Mouse (Mus musculus) kidney, adult 9 months (tissue): ENCODE data around the gene Olfr1512.
"Not testable (repeated sequence)": the region's sequence is repeated elsewhere in the genome, so short reads cannot be mapped to it uniquely, and the experiment has no call there.

Source experiments
- DNase-seq: peaks from one replicate; pipeline ENCODE4 v3.0.0; 2022

Olfr1512 gene

DNA sequence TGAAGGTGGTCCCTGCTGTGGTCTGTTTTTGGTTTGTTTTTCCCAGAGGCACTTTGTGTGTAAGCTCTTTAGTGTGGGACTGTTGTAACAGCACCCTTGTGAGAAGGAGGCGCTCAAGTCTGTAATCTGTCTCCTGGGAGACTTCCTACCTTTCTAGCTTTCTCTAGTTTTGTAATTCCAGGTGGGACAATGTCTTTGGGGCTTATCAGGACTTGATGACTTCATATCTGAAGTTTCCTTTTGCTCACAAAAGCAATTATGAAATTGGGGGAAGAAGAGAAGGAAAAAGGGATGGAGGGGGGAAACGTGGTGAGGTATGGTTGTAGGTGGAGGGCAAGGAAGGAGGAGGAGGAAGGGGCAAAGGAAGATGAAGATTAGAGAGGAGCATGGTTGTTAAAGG is at the start of gene Olfr1512:
TSS of gene Olfr1512 (minus strand) at position 101 of the 400 bp plus-strand sequence.
- DNase-seq, result no peak

DNA sequence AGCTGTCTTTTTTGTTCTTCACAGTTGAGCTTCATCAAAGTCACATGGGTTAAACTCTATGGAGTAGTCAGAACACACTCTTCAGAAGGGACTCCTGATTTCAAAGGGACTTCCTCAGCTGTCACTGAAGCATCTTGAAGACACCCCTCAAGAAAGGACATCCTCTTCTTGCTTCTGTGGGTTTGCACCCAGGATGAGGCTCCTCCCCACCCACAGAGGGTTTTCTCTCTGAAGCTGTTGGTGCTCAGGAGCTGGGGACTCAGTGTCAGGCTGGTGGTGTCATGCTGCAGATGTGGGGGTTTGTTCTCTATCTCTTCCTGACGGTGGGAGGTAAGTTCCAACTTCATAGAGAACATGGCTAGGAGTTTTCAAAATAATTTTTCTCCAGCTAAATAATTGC is 48.7 kb upstream of the Olfr1512 start:
- no peak for DNase-seq

DNA sequence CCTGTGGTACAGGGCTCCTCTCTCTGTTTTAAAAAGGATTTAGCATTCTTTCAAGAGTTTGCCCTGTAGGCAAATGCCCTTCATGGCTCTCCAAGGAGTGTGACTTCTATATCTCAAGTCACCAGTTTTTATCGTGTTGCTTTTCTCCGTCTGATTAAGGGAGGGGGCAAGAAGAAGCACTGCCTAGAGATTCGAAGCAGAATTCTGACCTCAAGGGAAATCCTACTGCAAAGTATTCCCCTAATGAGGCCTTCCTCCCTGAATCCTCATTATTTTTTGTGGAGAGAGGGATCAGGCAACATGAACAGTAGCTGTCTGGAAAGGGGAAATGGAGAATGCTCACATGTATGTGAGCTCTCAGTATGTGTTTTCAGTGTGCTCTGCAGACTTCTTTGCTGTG is 35.3 kb upstream of the Olfr1512 start, which contains the start of gene Olfr1510:
TSS of gene Olfr1510 (minus strand) at position 101 of the 400 bp plus-strand sequence.
- no peak for DNase-seq

DNA sequence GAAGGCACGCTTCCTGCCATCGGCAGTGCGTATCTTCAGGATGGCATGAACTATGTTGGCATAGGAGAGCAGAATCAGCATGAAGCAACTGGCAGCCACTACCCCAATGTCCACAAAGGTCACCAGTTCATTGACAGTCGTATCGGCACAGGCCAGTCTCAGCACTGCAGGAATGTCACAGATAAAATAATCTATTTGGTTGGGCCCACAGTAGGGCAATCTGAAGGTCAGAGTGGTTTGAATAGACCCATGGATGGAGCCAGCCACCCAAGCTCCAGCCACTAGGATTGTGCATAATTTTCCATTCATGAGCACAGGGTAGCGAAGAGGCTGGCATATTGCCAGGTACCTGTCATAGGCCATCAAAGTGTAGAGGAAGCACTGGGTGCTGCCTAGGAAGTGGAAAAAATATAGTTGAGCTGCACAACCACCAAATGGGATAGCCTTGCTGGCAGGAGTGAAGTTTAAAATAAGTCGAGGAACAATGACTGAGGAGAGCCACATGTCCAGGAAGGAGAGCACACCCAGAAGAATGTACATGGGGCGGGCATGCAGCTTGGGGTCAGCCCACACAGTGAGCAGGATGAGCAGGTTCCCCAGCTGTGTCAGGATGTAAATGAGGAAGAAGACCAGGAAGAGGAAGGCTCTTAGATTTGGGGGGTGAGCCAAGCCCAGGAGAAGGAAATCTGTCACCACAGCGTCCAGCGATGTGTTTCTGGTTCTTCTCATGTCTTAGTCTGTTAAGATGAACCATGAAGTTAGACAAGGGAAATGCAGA is 31.4 kb upstream of the Olfr1512 start:
- DNase-seq, result not testable (repeated sequence)

DNA sequence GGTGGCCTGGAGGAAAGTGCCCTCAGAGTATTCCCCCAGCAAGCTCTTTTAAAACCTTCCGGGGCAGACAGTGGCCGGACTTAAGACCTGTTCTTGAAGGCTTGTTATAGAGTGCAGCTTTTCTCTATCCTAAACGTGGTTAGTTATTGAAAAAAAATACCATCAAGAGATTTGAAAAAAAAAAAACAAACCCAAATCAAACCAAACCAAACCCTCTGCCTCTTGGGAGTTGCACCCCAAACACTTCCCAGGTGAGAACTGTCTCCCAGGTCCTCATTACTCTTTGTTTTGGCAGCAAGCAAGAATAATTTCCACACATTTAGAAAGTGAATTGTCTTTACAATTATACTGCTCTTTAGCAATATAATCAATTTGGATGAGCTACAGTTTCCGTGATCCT is 18.3 kb upstream of the Olfr1512 start, which contains the start of gene Olfr1511:
TSS of gene Olfr1511 (minus strand) at position 101 of the 400 bp plus-strand sequence.
- DNase-seq, result no peak

DNA sequence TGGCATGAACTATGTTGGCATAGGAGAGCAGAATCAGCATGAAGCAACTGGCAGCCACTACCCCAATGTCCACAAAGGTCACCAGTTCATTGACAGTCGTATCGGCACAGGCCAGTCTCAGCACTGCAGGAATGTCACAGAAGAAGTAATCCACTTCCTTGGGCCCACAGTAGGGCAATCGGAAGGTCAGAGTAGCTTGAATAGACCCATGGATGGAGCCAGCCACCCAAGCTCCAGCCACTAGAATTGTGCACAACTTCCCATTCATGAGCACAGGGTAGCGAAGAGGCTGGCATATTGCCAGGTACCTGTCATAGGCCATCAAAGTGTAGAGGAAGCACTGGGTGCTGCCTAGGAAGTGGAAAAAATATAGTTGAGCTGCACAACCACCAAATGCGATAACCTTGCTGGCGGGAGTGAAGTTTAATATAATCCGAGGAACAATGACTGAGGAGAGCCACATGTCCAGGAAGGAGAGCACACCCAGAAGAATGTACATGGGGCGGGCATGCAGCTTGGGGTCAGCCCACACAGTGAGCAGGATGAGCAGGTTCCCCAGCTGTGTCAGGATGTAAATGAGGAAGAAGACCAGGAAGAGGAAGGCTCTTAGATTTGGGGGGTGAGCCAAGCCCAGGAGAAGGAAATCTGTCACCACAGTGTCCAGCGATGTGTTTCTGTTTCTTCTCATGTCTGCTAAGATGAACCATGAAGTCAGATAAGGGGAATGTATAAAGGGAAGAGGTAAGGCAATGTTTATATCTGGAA is 11.3 kb upstream of the Olfr1512 start:
- not testable (repeated sequence) for DNase-seq

DNA sequence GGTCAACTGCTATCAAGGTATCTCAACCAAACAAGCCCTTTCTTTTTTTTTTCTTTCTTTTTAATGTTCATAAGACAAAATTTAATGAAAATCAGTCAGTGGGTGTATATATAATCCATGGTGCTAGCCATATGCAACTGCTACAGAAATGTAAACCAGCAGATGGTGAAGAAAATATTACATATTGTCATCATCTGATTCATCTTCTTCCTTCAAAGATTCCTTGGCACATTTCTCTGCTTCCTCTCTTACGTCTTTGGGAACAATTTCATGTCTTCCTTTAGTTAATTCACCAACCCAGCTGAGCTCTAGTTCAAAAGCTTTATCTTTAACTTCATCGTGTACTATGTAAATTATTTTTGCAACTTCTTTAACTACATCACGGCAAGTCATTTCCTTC is 10.2 kb downstream of the Olfr1512 start:
- no peak for DNase-seq

DNA sequence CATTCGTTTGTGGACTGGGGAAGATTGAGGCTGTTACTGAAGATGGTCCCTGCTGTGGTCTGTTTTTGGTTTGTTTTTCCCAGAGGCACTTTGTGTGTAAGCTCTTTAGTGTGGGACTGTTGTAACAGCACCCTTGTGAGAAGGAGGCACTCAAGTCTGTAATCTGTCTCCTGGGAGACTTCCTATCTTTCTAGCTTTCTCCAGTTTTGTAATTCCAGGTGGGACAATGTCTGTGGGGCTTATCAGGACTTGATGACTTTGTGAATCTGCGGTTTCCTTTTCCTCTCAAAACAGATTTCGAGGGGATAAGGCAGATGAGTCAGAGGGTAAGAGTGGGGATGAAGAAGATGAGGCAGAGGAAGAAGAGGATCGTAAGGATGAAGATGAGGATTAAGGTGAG is 22.7 kb downstream of the Olfr1512 start, which contains the start of gene Olfr1513:
TSS of gene Olfr1513 (minus strand) at position 101 of the 400 bp plus-strand sequence.
- no peak for DNase-seq

DNA sequence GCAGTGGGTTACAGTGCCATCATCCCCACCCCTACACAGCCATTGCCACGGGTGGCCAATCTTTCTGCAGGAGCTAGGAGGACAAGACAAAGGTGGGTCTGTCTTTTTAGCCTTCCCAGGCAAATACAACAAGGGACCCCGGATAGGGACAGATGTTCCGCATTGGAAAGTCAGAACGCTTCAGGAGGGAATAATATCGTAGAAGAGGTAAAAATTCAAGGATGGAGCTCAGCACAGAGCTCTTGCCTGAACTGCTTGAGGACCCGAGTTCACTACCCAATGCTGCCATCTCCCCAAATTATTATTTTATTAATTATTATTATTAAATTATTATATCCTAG is 39.5 kb downstream of the Olfr1512 start:
- DNase-seq, result no peak

DNA sequence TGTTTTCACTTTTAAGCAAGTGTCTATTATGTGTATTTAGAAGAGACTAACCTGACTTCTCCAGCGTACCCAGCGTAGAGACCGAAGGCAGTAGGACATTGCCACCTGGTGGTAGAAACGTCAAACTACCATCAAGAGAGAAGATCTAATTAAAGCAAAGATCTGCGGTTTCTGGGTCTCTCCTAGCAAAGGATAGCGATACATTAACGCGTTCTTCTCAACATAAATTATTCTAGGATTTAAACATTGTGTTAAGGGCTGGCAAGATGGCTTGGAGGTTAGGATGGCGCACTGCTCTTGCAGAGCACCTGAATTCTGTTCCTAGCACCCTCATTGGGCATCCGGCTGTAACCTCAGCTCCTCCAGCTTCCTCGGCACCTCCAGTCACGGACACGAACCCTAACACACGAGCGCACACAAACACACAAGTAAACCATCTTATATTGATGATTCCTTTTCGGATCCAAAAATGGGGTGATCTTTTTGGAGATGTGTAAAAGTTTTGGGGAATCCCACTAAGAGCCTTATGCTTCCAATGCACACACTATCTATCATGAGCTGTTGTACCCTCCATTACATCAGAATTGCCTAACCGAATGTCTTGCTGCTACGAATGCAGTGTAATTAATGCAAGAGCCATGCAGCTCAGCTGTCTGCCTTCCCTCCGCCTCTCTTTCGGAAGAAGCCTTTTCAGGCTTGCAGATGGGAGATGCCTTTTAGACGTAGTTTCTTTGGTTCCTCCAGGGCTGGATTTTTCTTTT is 40.0 kb downstream of the Olfr1512 start:
- DNase-seq, result peak; percentile 79

DNA sequence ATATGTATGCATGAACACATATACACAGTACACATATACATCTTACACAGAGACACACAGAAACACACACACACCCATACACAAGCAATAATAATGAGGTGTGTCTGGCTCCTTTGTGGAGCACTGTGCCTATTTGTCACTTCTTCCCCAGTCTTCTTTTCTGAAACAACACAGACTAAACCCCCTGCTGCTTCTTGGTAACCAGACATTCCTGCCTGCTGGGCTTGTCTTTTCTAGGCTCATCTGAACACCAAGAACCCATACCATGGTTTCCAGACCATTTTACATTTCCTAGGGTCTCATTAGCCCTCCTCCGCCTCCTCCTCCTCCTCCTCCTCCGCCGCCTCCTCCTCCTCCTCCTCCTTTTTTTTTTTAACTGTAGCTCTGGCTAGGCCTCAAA is 46.8 kb downstream of the Olfr1512 start:
- DNase-seq, result no peak

DNA sequence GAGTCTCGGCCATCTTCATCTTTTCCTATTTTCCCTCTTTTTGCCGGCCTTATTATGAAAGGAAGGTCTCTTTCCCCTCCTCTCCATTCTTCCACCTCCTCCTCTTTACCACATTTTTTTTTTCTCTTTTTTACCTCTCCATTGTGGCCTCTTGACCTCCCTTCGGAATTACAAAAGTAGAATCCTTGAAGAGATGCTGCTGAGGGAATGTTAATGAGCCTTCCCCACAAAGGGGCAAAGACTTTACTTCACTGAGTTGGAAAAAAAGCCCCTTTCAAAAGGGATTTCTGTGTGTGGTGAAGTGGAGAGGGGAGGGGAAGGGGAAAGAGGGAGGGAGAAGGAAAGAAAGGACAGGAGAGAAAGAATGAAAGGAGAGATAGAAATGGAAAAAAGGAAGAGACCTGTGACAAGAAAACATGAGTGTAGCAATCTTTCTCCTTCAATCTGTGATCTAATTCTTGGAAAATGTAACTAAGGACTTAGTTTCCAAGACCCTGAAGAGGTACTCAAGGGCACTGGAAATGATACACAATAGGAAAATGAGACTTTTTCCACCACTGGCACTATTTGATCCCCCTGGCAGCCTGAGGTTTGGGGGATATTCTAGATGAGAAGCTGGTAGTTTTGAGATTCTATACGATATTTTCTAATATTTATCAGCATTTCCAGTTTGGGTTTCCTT is 47.8 kb downstream of the Olfr1512 start:
- DNase-seq, result no peak

DNA sequence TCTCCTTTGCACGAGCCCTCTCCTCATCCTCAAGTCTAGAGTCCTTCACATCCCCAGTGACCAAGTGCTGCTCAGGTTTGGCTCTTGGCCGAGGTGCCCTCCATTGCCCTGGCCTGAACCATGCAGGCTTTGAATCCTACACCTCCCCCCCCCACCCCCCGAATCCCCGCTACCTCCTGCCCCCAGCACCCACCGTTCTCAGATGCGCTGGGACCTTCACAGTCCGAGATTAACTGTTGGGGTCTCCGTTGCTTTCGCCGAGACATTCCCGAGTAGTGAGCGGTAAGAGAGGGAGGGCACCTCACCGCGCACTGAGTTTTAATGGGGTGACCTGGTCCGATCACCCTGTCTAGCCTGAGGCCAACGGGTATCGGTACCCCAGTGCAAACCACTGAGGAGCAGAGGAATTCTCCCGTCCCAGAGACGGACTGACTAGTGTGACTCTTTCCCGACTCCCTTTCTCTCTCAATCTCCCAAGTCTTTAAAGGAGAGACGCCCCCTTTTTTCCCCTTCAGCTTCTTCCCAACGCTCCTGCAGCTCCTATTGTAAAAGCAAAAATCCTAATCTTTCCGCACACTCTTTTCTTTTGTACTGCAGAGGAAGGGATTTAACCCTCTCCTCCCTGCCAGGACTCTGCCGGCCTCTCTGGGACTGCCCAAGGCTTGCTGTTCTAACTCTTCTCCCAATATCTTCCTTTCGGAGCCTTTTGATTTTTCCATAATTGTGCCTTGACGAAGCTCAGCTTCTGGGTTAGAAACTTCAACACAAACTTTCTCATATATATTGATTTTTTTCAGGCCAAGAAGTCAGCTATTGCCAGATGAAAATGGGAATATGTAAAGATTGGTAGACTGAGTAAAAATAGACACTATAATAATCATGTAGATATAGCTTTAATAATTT is 50.8 kb downstream of the Olfr1512 start, which contains the start of gene Sall2:
TSS of gene Sall2 (minus strand) at position 853 of the 903 bp plus-strand sequence.
- DNase-seq, result no peak

DNA sequence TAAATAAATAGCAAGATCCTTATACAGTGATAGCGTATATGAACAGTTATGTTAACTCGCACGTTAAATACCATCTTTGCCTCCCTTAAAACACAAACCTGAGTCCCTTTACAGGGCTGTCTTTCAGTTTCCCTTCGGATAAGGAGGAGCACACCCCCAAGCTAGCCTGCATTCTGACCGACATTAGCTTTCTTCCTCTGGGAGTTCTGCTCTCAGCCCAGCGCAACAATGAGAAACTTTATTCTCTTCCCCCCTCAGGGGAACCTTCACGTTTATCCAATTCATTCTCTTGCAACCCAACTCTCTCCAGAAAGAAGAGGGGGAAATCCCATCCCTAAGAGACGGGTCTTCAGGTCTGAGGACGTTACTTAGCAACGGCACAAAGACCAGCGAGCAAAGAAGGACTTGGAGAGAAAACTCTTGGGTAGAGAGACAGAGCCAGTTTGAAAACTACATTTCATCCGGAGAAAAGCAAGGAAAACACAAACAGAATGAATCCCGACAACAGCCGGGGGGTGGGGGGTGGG is 51.5 kb downstream of the Olfr1512 start:
- DNase-seq, result no peak

DNA sequence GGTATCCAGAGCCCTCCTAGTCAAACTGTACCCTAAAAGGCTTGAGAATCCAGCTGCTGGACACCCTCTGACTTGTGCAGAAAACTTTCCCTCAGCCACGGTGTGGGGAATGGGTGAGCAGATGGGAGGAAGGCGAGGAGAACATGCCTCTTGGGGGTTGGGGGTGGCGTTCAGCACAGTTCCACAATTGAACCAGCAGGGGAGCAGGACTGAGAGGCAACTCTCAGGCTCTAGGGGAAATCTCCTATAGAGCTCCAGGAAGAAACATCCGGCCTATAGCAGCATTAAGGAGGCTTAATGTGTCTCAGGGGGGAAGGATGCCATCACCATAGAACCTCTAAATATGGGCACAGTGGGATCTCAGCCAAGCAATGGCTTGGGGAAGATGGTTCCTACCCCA is 53.1 kb downstream of the Olfr1512 start:
- DNase-seq, result no peak
